Mouse (Mus musculus): ENCODE results near the gene Cops6.

- TF ChIP-seq TAL1 (conservative IDR thresholded peaks at IDR 0.05; ENCODE audit: low read depth, low read length) = no peak
- TF ChIP-seq CTCF (IDR thresholded peaks at IDR 0.05; ENCODE audit: low read depth, low read length) = no peak
- TF ChIP-seq GATA1 (IDR thresholded peaks at IDR 0.05; ENCODE audit: borderline replicate concordance, low read length) = no peak
- TF ChIP-seq POLR2AphosphoS5 (IDR thresholded peaks at IDR 0.05; ENCODE audit: insufficient replicate concordance, low read depth, low read length) = no peak
- TF ChIP-seq GATA2 (IDR thresholded peaks at IDR 0.05; ENCODE audit: borderline replicate concordance, low read depth, low read length) = no peak
Observed at GRCm38 (mm10) chr5:138163610-138164009, 2.7 kb downstream of the Cops6 start.

Data from G1E (cell line).